Comparison of ENCODE assay signal across 8 mouse cellular contexts in genomic region chr7:55841977-55842503, GRCm38 (mm10). TPM values are rescaled to one million over a fixed set of nuclear protein-coding genes. Genes with fewer than 3 reads are reported as not detected.
DNase-seq lines count a peak whose midpoint lies in the region; ATAC-seq lines count a peak whose summit lies in the region.

No protein-coding gene starts in this region.

- peak overlapping the region; percentile 61 for H3K4me2 ChIP-seq in intestine, embryonic 16.5 days (ENCODE audit: low read depth, low read length)
- H3K4me2 ChIP-seq in midbrain, embryonic 11.5 days: peak overlapping the region; percentile 52

- H3K9ac ChIP-seq in intestine, embryonic 16.5 days (ENCODE audit: low read depth, low read length): peak overlapping the region; percentile 98
- H3K9ac ChIP-seq in midbrain, embryonic 11.5 days (ENCODE audit: low read length): peak overlapping the region; percentile 96

- intact Hi-C loops in gastrocnemius, postnatal 36 days (cut with DNase I): loop anchor here (5.0 kb wide), 1 partner anchor 45 kb away; no protein-coding TSS in a partner anchor
- intact Hi-C loops in left cerebral cortex, postnatal 4 days (cut with DNase I): no loop called here

- WGBS in intestine, embryonic 16.5 days: 0% methylated on average over 47 of the region's 47 CpGs
- under 1% methylated on average over 44 of the region's 47 CpGs for WGBS in midbrain, embryonic 11.5 days

- no peaks in the 10 kb centered on the region for H3K9me3 ChIP-seq in intestine, embryonic 16.5 days (ENCODE audit: control insufficient read depth, low read length)
- no peaks in the 10 kb centered on the region for H3K9me3 ChIP-seq in midbrain, embryonic 11.5 days (ENCODE audit: control insufficient read depth, low read length)

- peak overlapping the region; percentile 98 for H3K27ac ChIP-seq in intestine, embryonic 16.5 days (ENCODE audit: low read length)
- peak overlapping the region; percentile 83 for H3K27ac ChIP-seq in midbrain, embryonic 11.5 days (ENCODE audit: low read depth, low read length)

- H3K4me1 ChIP-seq in intestine, embryonic 16.5 days (ENCODE audit: control insufficient read depth, insufficient read depth, low read length): peaks cover 9% of the 10 kb centered on the region
- H3K4me1 ChIP-seq in midbrain, embryonic 11.5 days (ENCODE audit: control insufficient read depth, insufficient read depth, low read length): peaks cover 8% of the 10 kb centered on the region; the same call in 1 of the 2 replicates

- ATAC-seq in intestine, embryonic 16.5 days: peak; percentile 99
- ATAC-seq in midbrain, embryonic 11.5 days (ENCODE audit: low FRiP score): peak; percentile 95

- no peaks in the 10 kb centered on the region for H3K27me3 ChIP-seq in intestine, embryonic 16.5 days (replicated peaks; ENCODE audit: control insufficient read depth, insufficient read depth, low read length)
- H3K27me3 ChIP-seq in midbrain, embryonic 11.5 days (ENCODE audit: control insufficient read depth, insufficient read depth, low read length): no peaks in the 10 kb centered on the region

- peak; percentile 92 for DNase-seq in adrenal gland, adult 8-10 months
- DNase-seq in embryo, embryonic 11.5 days (ENCODE audit: low read depth, low spot score): peak; percentile 75
- DNase-seq in gastrocnemius, postnatal 36 days: peak; percentile 79 to 89
- DNase-seq in left cerebral cortex, postnatal 4 days: peak; percentile 85
- DNase-seq in midbrain, embryonic 11.5 days (ENCODE audit: low spot score, missing footprints): peak; percentile 97
- DNase-seq in right cerebral cortex, postnatal 4 days: peak; percentile 75
- DNase-seq in yolk sac, embryonic 10.5 days (ENCODE audit: low spot score): peak; percentile 93

- 0 out of 2 replicates have a peak, but pooled peaks cover 2% of the 10 kb centered on the region for H3K36me3 ChIP-seq in intestine, embryonic 16.5 days (ENCODE audit: control insufficient read depth, insufficient read depth, low read length)
- no peaks in the 10 kb centered on the region for H3K36me3 ChIP-seq in midbrain, embryonic 11.5 days (ENCODE audit: control insufficient read depth, insufficient read depth, low read length)

- peak overlapping the region; percentile 92 for H3K4me3 ChIP-seq in intestine, embryonic 16.5 days (ENCODE audit: low read length)
- peak overlapping the region; percentile 85 for H3K4me3 ChIP-seq in midbrain, embryonic 11.5 days (ENCODE audit: low read depth, low read length)

RNA-seq across cellular contexts. Expression of gene Cyfip1, which starts 0.5 kb away (rescaled TPM):
- total RNA-seq in adrenal gland, adult 8-10 months (2022): 10 to 100 TPM; 76.0 to 93.3 (median 80.9) TPM
- 10 to 100 TPM; 19.7 to 21.4 TPM for total RNA-seq in gastrocnemius, postnatal 36 days (2021)
- 89.3 and 93.9 TPM in 2 replicates for polyA plus RNA-seq in intestine, embryonic 16.5 days (2015; fragmentation: Nextera tagmentation; extraction: Ambion mirVana)
- total RNA-seq in left cerebral cortex, postnatal 4 days (2021): 10 to 100 TPM; 63.4 to 69.0 TPM
- 80.6 and 81.4 TPM in 2 replicates for polyA plus RNA-seq in midbrain, embryonic 11.5 days (2014; fragmentation: Nextera tagmentation; extraction: Ambion mirVana)

RNA-seq across cellular contexts. Expression of gene Tubgcp5, which starts 48.1 kb away (rescaled TPM):
- total RNA-seq in adrenal gland, adult 8-10 months (2022): 10 to 100 TPM; 21.7 to 31.7 (median 25.2) TPM
- 1 to 10 TPM; 7.7 to 8.2 TPM for total RNA-seq in gastrocnemius, postnatal 36 days (2021)
- 18.1 and 18.3 TPM in 2 replicates for polyA plus RNA-seq in intestine, embryonic 16.5 days (2015; fragmentation: Nextera tagmentation; extraction: Ambion mirVana)
- 10 to 100 TPM; 28.4 to 29.0 TPM for total RNA-seq in left cerebral cortex, postnatal 4 days (2021)
- polyA plus RNA-seq in midbrain, embryonic 11.5 days (2014; fragmentation: Nextera tagmentation; extraction: Ambion mirVana): 31.8 and 37.4 TPM in 2 replicates

Comparison
In these comparisons a context has a peak if more than half of its experiments do, and no peak if none do; other contexts are left out.
1. Peak in every context shown above with its lines: DNase-seq, ATAC-seq, H3K4me3 ChIP-seq and H3K27ac ChIP-seq.